Mouse (Mus musculus) limb, embryonic 11.5 days (tissue): ENCODE data around the gene Cenpl. TPM values are rescaled to one million over a fixed set of nuclear protein-coding genes. Genes with fewer than 3 reads are reported as not detected.

Source experiments
- ATAC-seq: fragments of 200-750 bp; cut with Nextera tagmentation; 2 replicates; pipeline ENCODE4 v1.8.0; 2017; ENCODE audit warnings: low read depth; ENCODE audit not compliant: insufficient number of reproducible peaks, low FRiP score, low TSS enrichment
- DNase-seq: peaks from one replicate; pipeline ENCODE4 v3.0.0-alpha.2; 2015; ENCODE audit warnings: low spot score
- H3K27ac ChIP-seq: fragments of 300-500 bp; sonication (generic); replicated peaks from 2 replicates; pipeline ENCODE4 v1.5.1; 2014; ENCODE audit warnings: low read depth, mild to moderate bottlenecking, low read length
- H3K27me3 ChIP-seq: fragments of 300-500 bp; sonication (generic); 2 replicates; pipeline ENCODE4 v1.6.1; 2014; ENCODE audit warnings: mild to moderate bottlenecking, low read length, mixed read lengths; ENCODE audit not compliant: control insufficient read depth, insufficient read depth
- H3K36me3 ChIP-seq: fragments of 300-500 bp; sonication (generic); 2 replicates; pipeline ENCODE4 v1.6.1; 2014; ENCODE audit warnings: mild to moderate bottlenecking, low read length, moderate library complexity, mixed read lengths; ENCODE audit not compliant: control insufficient read depth, insufficient read depth
- H3K4me1 ChIP-seq: fragments of 300-500 bp; sonication (generic); 2 replicates; pipeline ENCODE4 v1.6.1; 2014; ENCODE audit warnings: low read length, mixed read lengths; ENCODE audit not compliant: control insufficient read depth, insufficient read depth
- H3K4me2 ChIP-seq: fragments of 300-500 bp; sonication (generic); 2 replicates; pipeline ENCODE4 v1.6.1; 2014; ENCODE audit warnings: low read depth, mild to moderate bottlenecking, moderate library complexity; ENCODE audit not compliant: severe bottlenecking
- H3K4me3 ChIP-seq: fragments of 300-500 bp; sonication (generic); 2 replicates; pipeline ENCODE4 v1.5.1; 2014; ENCODE audit warnings: low read depth, low read length
- H3K9ac ChIP-seq: fragments of 300-500 bp; sonication (generic); 2 replicates; pipeline ENCODE4 v1.6.1; 2014; ENCODE audit warnings: mild to moderate bottlenecking, low read length
- H3K9me3 ChIP-seq: fragments of 300-500 bp; sonication (generic); 2 replicates; pipeline ENCODE4 v1.6.1; 2016; ENCODE audit warnings: low read length; ENCODE audit not compliant: control insufficient read depth
- WGBS: fragments of 180-500 bp; shearing (Covaris S2); extraction: QIAGEN DNeasy Blood & Tissue Kit; methylation state at CpG from one replicate; pipeline ENCODE4 v1.1.7; 2014; 5-methylcytosine and 5-hydroxymethylcytosine counted together
- polyA plus RNA-seq: library from polyadenylated mRNA; unstranded; fragments of >200 nt; fragmentation: Nextera tagmentation; extraction: Ambion mirVana; gene quantifications from 2 replicates; pipeline ENCODE4 v1.2.1, GENCODE M21; 2014

Cenpl gene
- polyA plus RNA-seq, 1 experiment from 2014 or later = 44.8 TPM

DNA sequence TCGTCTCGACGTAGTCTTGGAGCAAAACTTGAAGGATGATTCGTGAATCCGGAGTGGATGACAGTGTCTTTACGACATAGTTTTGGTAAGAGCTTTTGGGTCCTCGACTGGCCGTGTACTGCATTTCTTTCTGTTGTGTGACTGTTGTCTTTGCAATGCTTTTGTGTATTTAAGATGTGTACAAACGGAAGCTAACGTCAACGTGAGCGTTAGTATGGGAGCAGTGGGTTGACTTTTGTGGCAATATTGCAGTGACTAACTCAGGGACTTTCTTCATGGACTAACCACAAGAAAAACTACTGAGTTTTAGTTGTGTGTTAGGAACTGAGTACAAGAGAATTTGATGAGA, 733 bp downstream of the Cenpl start:
- ATAC-seq = no peak
- under 1% methylated on average over 12 of the region's 12 CpGs for WGBS
- Histone ChIP-seq H3K4me1 (peaks cover 13% of the 10 kb centered on the region), H3K27me3 (no peaks in the 10 kb centered on the region), H3K36me3 (no peaks in the 10 kb centered on the region; the same call in 1 of the 2 replicates), H3K4me2 (peak overlapping the region; percentile 77), H3K9me3 (no peaks in the 10 kb centered on the region), H3K4me3 (peak overlapping the region; percentile 74), H3K9ac (peak overlapping the region; percentile 84), H3K27ac (no peak overlapping the region)
- DNase-seq = no peak

DNA sequence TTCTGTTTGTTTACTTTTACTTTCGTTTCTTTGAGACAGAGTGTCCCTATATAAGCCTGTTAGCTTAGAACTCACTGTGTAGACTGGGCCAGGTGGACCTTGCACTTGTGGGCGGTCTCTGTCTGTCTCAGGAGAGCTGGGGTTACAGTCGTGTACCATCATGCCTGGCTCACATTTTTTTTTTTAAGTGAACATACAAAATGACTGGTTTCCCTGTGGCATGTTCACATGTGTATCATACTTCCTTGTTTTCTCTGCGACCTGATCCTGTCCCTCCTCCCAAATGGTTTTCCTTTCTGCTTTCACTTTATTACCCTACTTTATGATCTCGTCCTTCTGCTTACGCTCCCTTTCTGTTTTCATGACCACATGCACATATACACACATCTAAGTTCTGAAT, 5.7 kb downstream of the Cenpl start:
- H3K9ac ChIP-seq = no peak overlapping the region
- H3K9me3 ChIP-seq = no peaks in the 10 kb centered on the region
- no peaks in the 10 kb centered on the region for H3K27me3 ChIP-seq
- peaks cover 13% of the 10 kb centered on the region for H3K4me1 ChIP-seq
- ATAC-seq (no peak), DNase-seq (no peak)
- WGBS = 83% methylated on average over 6 of the region's 6 CpGs
- no peak overlapping the region for H3K27ac ChIP-seq
- H3K4me3 ChIP-seq = no peak overlapping the region
- H3K36me3 ChIP-seq = peaks cover 4% of the 10 kb centered on the region
- no peak overlapping the region for H3K4me2 ChIP-seq

DNA sequence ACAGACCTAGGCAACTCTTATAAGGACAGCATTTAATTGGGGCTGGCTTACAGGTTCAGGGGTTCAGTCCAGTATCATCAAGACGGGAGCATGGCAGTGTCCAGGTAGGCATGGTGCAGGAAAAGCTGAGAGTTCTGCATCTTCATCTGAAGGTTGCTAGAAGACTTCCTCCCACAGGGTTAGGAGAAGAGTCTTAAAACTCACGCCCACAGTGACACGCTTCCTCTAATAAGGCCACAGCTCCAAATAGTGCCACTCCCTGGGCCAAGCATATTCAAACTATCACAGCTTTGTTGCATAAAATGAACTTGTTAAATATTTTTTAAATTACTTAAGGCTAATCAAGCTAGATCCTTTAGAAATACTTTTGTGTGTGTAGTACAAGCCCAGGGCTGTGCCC, 6.7 kb downstream of the Cenpl start:
- 92% methylated on average over 3 of the region's 3 CpGs for WGBS
- Histone ChIP-seq H3K4me2 (no peak overlapping the region), H3K36me3 (peaks cover 4% of the 10 kb centered on the region), H3K27ac (no peak overlapping the region), H3K27me3 (no peaks in the 10 kb centered on the region), H3K9me3 (no peaks in the 10 kb centered on the region), H3K4me3 (no peak overlapping the region), H3K9ac (no peak overlapping the region), H3K4me1 (peaks cover 11% of the 10 kb centered on the region)
- DNase-seq (no peak), ATAC-seq (no peak)

DNA sequence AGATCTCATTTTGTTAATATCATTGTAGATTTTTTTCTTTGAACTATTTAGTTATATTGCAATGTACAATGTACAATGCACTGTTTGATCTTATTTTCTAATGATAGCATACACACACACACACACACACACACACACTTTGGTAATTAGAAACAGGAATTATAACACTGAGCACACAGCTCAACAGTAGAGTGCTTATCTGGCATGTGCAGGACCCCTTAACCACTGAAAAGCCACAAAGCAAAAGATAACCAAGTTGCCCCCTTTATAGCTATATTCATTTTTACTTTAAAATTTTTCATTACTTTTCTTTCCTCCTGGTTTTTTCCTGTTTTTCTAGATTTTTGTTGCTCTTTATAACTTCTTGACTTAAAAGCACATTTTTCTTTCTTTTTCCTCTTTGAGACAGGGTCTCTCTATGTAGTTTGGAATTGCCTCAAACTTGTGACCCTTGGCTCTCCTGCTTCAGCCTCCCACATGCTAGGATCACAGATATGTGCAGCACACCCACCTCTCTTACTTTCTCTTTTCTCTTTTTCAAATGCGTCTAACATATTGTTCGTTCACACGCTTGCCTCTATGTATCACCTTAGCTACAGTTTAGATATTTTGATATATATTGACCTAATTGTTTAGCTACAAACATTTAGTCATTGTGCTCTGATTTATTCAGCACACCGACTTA, 29.4 kb downstream of the Cenpl start:
- no peaks in the 10 kb centered on the region for H3K4me1 ChIP-seq
- no peak overlapping the region for H3K27ac ChIP-seq
- no peak overlapping the region for H3K9ac ChIP-seq
- no peaks in the 10 kb centered on the region for H3K9me3 ChIP-seq
- DNase-seq (no peak), ATAC-seq (no peak)
- H3K4me3 ChIP-seq = no peak overlapping the region
- H3K27me3 ChIP-seq = no peaks in the 10 kb centered on the region
- H3K36me3 ChIP-seq = peaks cover 3% of the 10 kb centered on the region; the same call in 1 of the 2 replicates
- no peak overlapping the region for H3K4me2 ChIP-seq
- 95% methylated on average over 4 of the region's 4 CpGs for WGBS

DNA sequence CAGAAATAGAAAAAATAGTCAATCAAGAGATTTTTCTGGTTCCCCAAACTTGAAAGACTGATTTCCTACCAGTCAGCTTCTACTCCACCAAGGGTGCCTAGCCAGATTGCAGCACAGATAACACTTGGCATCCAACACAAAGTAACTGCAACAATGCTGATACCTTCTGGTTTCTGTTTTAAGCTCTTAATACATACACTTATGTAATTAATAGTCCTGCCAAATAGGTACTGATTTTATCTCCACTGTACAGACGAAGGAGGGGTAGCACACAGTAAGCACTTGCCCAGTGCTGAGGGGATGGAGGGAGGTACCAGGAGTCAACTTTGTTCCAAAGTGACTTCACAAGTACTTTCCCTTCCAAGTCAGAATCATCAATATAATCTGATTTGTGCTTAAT, 33.3 kb downstream of the Cenpl start:
- no peak overlapping the region for H3K9ac ChIP-seq
- H3K4me2 ChIP-seq = no peak overlapping the region
- H3K27me3 ChIP-seq = no peaks in the 10 kb centered on the region
- H3K36me3 ChIP-seq = no peaks in the 10 kb centered on the region; the same call in 1 of the 2 replicates
- no peaks in the 10 kb centered on the region for H3K4me1 ChIP-seq
- H3K4me3 ChIP-seq = no peak overlapping the region
- WGBS = 76% methylated on average over 1 of the region's 1 CpGs
- H3K9me3 ChIP-seq = no peaks in the 10 kb centered on the region
- ATAC-seq (no peak), DNase-seq (no peak)
- no peak overlapping the region for H3K27ac ChIP-seq

DNA sequence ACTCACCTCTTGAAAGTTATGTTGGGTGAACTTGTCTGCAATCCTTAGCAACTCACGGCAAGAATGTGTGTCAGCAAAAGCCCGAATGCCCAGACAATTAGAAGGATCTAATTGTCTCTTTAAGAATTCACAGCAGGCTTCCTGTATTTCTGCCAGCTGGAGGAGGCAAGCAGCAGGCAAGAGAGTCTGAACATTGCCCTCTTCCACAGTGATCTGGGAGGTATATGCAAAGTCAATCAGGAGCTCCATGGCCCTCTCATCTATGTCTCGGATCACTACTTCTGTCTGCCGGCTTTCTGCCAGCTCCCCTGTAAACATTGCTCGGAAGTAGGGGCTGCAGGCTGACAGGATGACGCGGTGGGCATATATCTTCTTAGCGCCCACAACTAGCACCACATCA, 38.7 kb downstream of the Cenpl start:
- Histone ChIP-seq H3K27ac (no peak overlapping the region), H3K4me3 (no peak overlapping the region), H3K4me1 (no peaks in the 10 kb centered on the region), H3K36me3 (peaks cover 2% of the 10 kb centered on the region; the same call in 1 of the 2 replicates), H3K4me2 (no peak overlapping the region), H3K9me3 (no peaks in the 10 kb centered on the region), H3K27me3 (no peaks in the 10 kb centered on the region), H3K9ac (no peak overlapping the region)
- no peak for ATAC-seq
- 90% methylated on average over 8 of the region's 8 CpGs for WGBS
- DNase-seq = no peak

DNA sequence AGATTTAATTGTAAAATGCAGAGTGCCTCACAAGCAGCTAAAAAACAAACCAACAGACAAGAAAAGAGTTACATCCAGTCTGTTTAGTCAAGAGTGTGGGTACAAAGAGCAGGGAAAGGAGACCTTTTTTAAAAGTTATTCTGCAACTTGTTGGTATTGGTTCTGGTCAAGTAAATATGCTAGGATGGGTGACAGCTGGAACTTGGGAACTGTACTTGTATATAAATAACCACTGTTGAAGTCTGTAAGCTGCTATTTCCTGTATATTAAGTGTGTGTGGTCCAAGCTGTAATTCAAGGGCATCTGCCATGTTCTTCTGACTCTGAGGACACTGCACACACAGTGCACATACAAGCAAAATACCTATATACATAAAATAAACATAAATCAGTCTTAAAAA, 44.1 kb downstream of the Cenpl start:
- H3K4me3 ChIP-seq = no peak overlapping the region
- DNase-seq (no peak), ATAC-seq (no peak)
- no peaks in the 10 kb centered on the region for H3K9me3 ChIP-seq
- no peaks in the 10 kb centered on the region for H3K27me3 ChIP-seq
- no peak overlapping the region for H3K4me2 ChIP-seq
- H3K4me1 ChIP-seq = no peaks in the 10 kb centered on the region
- no peak overlapping the region for H3K9ac ChIP-seq
- no peak overlapping the region for H3K27ac ChIP-seq
- no peaks in the 10 kb centered on the region for H3K36me3 ChIP-seq

DNA sequence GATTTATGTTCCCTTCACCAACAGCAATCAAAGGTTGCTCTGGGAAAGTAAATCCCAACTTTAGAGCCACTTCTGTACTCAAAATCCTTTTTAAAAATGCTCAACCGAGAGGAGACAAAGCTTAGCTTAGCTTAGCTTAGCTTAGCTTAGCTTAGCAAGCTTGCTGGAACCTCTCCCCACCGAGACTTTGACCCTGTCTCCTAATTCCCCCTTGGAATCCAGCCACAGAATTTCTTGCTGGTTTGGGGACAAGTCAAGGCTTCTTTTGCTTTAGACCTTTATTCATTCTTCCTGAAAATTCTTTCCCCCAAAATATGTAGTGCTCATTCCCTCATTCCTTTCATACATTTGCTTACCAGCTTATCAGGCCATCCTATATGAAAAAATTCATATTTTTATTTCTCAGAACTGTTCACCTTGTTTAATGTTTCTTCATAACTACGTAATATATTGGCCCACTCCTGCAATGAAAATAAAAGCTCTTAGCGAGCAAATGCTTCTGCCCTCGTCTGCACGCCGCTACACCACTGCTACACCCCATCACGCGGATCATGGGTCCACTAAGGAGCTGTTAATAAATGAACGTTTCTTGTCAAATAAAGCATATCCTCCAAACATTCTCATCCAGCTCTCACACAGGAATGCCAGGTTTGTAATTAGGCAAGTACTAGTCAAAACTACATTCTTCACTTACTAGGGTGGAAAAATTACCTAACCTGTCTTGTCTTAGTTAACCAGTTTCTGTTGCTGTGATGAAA, 52.3 kb downstream of the Cenpl start:
- Histone ChIP-seq H3K4me2 (no peak overlapping the region), H3K27me3 (no peaks in the 10 kb centered on the region), H3K27ac (no peak overlapping the region), H3K9me3 (no peaks in the 10 kb centered on the region), H3K9ac (no peak overlapping the region), H3K36me3 (no peaks in the 10 kb centered on the region), H3K4me3 (no peak overlapping the region), H3K4me1 (no peaks in the 10 kb centered on the region)
- no peak for DNase-seq
- ATAC-seq = no peak
- 92% methylated on average over 10 of the region's 10 CpGs for WGBS
